Mouse (Mus musculus): ENCODE data around the gene Mafk.

Mafk gene

DNA sequence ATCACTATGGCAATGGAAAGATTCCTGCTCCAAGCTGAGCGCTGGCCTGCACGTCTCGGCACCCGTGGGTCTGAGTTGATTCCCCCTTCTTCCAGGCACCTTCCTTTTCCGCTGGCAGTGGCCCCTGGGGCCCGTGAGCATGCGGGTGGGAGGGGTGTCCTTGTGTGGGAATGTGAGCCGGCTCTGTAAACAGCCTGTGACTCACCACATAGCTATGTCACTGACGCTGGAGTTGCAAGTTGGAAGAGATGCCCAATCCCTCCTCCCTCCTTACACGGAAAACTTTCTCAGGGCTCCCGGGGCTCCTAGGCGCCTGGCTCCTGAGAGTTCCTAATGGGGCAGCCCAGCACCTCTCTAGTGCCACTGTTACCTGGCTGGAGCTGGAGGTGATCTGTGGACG, 5.6 kb downstream of the Mafk start:
- in situ Hi-C loops (cut with MseI, MboI): no loop called here

- in situ Hi-C loops (cut with MseI, MboI): no loop called here
These were observed 6.3 kb downstream of the Mafk start for GRCm38 (mm10) chr5:139797473-139798167.

GRCm38 (mm10) chr5:139798168-139798900, 7.0 kb downstream of the Mafk start:
- in situ Hi-C loops (cut with MseI, MboI): no loop called here

GRCm38 (mm10) chr5:139799041-139799440, 7.7 kb downstream of the Mafk start:
- in situ Hi-C loops (cut with MseI, MboI): no loop called here

- in situ Hi-C loops (cut with MseI, MboI): no loop called here
These were observed 8.7 kb downstream of the Mafk start for GRCm38 (mm10) chr5:139799801-139800590.

DNA sequence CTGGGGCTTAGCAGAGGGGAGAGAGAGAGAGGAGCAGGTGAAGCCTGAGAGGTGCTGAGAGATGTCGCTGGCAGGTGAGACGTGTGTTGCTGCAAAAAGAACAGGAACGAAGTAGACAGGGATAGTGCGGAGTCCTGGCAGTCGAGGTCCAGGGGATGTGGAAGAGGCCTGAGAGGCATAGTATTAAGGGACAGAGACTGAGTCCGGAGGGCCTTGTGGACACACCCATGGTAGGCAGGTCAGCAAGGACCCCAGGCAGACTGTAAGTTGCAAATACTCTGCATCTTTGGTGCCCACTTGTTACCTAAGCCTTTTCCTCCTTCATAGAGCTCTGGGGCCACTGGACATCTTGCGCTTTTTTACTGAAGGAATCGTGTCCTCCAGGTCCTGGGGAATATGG, 9.9 kb downstream of the Mafk start:
- in situ Hi-C loops (cut with MseI, MboI): no loop called here

DNA sequence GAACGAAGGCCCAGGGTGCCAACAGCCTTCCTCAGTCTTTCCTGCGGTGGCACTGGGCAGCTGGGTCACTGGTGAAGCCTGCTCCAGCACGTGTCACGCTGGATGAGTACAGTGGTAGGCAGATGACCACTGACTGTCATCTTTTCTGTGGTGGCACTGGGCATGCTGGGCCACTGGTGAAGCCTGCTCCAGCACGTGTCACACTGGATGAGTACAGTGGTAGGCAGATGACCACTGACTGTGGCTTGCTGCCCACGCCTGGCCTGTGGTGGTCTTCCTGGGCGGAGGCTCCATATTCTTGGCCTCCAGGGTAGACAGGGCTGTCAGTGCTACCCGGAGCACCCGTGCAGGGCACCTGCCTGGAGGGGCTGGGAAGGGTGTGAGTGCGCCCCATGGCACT, 10.6 kb downstream of the Mafk start:
- in situ Hi-C loops (cut with MseI, MboI): no loop called here

- in situ Hi-C loops (cut with MseI, MboI): no loop called here
These were observed 11.9 kb downstream of the Mafk start for GRCm38 (mm10) chr5:139803165-139803564.

- in situ Hi-C loops (cut with MseI, MboI): no loop called here
These were observed 12.3 kb downstream of the Mafk start for GRCm38 (mm10) chr5:139803601-139804102.

DNA sequence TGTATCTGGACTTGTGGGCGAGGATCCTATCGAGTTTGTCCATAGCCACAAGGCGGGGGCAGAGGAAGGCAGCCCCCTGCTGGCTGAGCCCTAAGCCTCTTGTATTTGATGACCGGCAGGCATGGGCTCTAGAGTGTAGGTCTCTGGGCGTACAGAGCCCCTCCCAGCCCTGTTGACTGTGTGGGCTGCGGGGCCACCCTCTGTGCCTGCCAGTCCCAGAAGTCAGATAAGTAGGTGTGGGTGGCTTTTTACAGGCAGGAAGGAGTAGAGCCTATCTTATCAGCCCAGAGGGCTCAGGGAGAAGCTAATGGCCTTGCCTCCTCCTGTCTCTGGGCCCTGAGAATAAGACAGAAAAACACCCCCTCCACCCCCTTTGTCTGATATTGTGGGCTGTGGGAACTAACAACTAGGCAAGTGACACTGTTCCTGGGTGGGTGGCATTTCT, 12.8 kb downstream of the Mafk start:
- in situ Hi-C loops (cut with MseI, MboI): no loop called here

- in situ Hi-C loops (cut with MseI, MboI): no loop called here
These were observed 13.3 kb downstream of the Mafk start for GRCm38 (mm10) chr5:139804573-139805111.

DNA sequence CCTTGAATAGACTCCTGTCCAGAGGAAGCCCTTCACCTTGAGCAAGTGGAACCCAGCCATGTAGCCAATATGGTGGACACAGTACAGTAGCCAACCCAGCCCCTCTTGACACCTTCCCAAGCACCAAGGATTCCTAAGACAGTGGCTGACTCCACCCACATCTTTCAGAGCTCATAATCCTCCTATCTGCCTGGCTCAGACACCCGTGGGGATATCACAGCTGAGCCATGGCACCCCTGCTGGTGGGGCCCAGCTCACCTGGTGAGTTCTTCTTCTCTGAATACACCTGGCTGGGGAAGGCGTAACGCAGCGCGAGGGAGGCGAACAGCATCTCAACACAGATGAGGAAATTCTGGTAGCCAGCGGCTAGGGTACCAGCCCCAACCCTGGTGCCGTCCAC, 14.6 kb downstream of the Mafk start:
- in situ Hi-C loops (cut with MseI, MboI): no loop called here

DNA sequence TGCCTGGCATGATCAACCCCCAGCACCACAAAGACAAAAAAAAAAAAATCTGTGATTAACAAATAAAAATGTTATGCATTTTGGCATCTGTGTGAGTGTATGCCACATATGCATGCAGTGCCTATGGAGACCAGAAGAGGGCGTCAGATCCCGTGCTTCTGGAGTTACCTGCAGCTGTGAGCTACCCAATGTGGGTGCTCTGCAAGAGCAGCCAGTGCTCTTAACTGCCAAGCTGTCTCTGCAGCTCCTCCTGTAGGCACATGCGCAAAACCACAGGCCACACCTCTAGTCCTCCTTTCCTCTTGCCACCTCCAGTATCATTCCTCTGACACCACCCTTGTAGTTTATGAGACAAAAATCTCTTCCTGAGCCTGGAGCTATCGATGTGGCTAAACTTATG, 18.1 kb downstream of the Mafk start:
- in situ Hi-C loops (cut with MseI, MboI): no loop called here

GRCm38 (mm10) chr5:139811677-139812397, 20.5 kb downstream of the Mafk start:
- in situ Hi-C loops (cut with MseI, MboI): no loop called here

DNA sequence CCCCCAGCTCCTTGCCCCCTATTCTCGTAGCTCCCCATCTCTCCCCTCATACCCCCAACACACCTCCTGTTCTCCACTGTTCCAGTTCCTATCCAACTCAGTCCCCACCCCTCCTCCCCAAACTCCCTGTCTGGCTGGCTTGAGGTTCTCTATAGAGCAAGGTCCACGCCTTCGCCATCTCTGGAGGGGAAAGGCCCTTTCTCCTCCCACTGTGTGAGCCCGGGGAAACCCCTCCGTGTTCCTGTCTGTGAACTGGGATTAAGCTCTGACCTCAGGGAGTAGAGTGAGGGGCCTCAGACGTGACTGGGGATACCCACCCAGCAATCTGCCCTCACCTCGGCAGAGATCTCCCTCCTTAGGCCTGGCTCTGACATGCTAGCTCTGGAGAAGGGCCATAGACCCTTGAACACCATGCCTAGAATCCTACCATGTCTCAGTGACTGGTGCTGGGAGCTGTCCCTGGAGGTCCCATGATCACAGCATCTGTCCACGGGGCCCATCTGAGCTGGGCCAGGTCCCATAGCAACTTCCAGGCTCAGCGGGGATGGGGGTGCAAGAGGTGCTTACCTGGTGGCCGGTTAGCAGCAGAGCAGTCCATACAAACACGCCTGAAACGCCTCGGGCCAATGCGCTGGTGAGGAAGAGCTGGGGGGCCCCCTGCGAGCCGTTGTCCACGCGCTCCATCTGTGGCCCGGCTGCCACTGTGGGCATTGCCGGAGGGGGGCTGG, 21.2 kb downstream of the Mafk start:
- in situ Hi-C loops (cut with MseI, MboI): no loop called here

GRCm38 (mm10) chr5:139813126-139813490, 21.8 kb downstream of the Mafk start:
- in situ Hi-C loops (cut with MseI, MboI): no loop called here

DNA sequence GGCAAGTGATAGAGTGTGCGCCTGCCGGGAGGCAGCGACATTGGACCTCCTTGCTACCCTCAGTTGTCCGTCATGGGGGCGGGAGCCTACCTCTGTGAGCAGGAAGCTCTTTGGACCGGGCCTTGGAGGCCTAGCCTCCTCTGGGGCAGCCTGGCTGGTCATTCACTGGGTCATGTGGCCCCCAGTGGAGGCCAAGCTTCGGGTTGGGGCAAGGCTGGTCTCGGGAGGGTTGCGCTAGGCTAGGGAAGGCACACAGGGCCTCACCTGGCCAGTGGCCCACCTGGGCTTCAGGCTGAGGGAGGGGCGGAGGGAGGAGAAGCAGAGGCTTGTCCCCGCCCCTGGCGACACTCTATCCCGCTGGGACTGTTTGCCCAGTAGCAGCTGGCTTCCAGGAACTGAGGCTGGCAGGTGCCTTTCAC, 22.7 kb downstream of the Mafk start:
- in situ Hi-C loops (cut with MseI, MboI): no loop called here

DNA sequence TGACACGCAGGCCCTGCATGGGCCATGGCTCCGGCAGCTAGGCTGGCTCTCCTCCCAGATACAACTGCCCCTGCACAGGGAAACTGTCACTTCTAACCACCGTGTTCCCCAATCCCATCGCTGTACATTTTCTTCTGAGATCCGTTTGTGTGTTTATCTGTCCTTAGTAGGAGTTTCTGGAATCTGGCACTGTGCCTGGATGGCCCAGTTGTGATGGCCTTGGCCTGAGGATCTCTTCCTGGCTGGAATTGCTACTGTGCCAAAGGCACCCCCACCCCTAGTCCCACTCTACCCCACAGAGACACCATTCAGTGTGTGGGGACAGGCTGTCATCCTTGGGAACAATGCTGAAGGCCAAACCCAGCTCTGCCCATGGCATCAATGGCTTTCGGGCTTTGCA, 24.7 kb downstream of the Mafk start:
- in situ Hi-C loops (cut with MseI, MboI): no loop called here

- in situ Hi-C loops (cut with MseI, MboI): no loop called here
These were observed 25.1 kb downstream of the Mafk start for GRCm38 (mm10) chr5:139816445-139816844.

DNA sequence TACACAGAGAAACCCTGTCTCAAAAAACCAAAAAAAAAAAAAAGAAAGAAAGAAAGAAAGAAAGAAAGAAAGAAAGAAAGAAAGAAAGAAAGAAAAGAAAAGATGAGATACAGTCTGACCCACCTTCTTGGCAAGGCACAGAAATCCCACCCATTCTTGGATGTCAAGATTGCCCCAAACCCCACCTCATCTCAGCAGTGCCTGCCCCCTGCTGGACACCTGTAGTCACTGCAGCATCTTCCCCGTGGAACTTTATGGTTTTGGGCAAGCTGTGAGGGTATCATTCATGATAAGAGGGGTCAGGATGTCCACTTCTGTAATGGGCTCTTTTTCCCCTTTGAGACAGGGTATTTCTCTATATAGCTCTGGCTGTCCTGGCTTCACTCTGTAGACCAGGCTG, 26.0 kb downstream of the Mafk start:
- in situ Hi-C loops (cut with MseI, MboI): no loop called here

DNA sequence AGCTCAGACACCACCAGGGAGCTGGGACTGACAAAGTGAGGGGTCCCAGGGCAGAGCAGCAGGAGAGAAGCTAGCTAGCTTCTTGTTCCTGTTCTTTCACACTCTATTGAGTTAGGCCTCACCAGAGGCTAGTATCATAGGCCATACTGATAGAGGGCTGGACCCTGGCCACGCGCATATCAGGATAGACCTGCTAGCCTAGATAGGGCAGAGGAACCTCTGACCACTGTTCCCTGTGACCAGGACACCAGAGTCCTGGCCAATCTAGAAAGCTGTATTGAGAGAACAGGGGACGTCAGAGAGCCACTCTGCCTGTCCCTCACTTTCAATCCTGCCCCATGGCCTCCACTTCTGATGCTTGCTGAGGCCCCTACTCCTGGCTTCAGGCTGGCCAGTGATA, 26.7 kb downstream of the Mafk start:
- in situ Hi-C loops (cut with MseI, MboI): no loop called here
